Mouse (Mus musculus) ES-Bruce4 (cell line): ENCODE measurements around the gene Urod.

ENCODE experiments used
- CTCF ChIP-seq: IDR thresholded peaks from one replicate; pipeline ENCODE4 v1.8.1; 2011; ENCODE audit warnings: low read depth, low read length
- EP300 ChIP-seq: IDR thresholded peaks from 2 replicates; pipeline ENCODE4 v1.6.1; 2011; ENCODE audit warnings: low read depth, low read length; ENCODE audit not compliant: insufficient read depth
- POLR2A ChIP-seq: IDR thresholded peaks from one replicate; pipeline ENCODE4 v1.8.1; 2011; ENCODE audit warnings: low read length; ENCODE audit not compliant: insufficient read depth

DNA sequence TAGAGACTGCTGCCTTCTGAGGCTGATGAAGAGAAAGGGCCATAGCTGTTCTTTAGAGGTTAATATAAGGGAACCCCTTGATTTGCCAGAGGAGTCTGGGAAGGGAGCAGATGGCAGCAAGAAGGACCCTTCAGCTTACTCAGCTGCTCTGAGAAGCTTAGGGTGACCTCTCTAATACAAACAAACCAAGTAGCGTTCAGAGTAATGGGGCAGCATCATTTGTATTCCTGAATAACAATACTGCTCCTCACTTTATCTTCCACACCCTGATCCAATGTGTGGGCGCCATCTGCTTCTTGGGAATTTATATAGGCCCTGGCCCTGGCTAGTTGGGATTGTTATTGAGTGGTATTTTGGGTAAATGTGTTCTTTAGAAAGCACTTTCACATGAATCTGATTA lies 51.5 kb downstream of the Urod start:
- TF ChIP-seq POLR2A (no peak), CTCF (no peak), EP300 (no peak)
